In the genomic region with DNA sequence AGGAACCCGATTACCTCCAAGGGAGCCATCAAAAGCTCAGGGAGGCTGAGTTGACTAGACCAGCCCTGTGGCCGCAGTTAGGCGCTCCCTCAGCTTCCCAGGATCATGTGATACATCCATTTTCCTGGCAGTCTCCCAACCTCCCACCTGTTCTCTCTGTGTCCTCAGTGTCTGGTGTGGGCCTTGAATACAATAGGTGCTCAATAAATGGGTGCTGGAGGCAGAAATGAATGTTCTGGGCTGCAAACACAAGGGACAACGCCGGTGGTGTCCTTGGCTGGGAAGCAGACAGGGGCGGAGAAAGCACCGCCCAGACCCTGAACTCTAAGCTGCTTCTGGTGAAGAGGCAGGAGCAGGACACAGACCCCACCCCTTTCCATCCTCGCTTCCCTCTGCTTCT, we compare ENCODE assay signal across 11 mouse cellular contexts.
"Had no signal": no experiment of that assay in that cellular context is flagged by ENCODE, and none has a peak within 500 bp of the region (broad histone marks: within the 10 kb centered on the region; RNA-seq: fewer than 3 reads in every experiment).

No protein-coding gene starts in this region.

- H3K9ac ChIP-seq: limb, embryonic 12.5 days; liver, embryonic 14.5 days; midbrain, embryonic 15.5 days; neural tube, embryonic 12.5 days had no signal

- H3K4me3 ChIP-seq: limb, embryonic 12.5 days; midbrain, embryonic 15.5 days; neural tube, embryonic 12.5 days had no signal

- DNase-seq: kidney, postnatal 25 days; layer of hippocampus, adult 9-11 months; layer of hippocampus, postnatal 36 days; lung, adult 18-20 months; lung, postnatal 36 days; thymus, adult 2 months; thymus, postnatal 25 days had no signal

- H3K4me2 ChIP-seq: midbrain, embryonic 15.5 days; neural tube, embryonic 12.5 days had no signal

- H3K4me1 ChIP-seq: midbrain, embryonic 15.5 days had no signal

- H3K9me3 ChIP-seq: midbrain, embryonic 15.5 days; neural tube, embryonic 12.5 days had no signal

- H3K36me3 ChIP-seq: limb, embryonic 12.5 days; midbrain, embryonic 15.5 days; neural tube, embryonic 12.5 days had no signal

- H3K27ac ChIP-seq: limb, embryonic 12.5 days; liver, embryonic 14.5 days; midbrain, embryonic 15.5 days; neural tube, embryonic 12.5 days had no signal

- ATAC-seq: midbrain, embryonic 15.5 days had no signal

- H3K27me3 ChIP-seq: midbrain, embryonic 15.5 days; neural tube, embryonic 12.5 days had no signal
